Mouse (Mus musculus): ENCODE results near the gene Vmp1. TPM values are rescaled to one million over a fixed set of nuclear protein-coding genes. Genes with fewer than 3 reads are reported as not detected.

The Vmp1 gene
- polyA plus RNA-seq, 1 experiment from 2014 or later = 222 TPM

GRCm38 (mm10) chr11:86543960-86544638 lies 139.5 kb downstream of the Vmp1 start:
- Histone ChIP-seq H3K9ac (ENCODE audit: low read depth, low read length) (peak overlapping the region; percentile 95), H3K9me3 (replicated peaks; ENCODE audit: low read length) (no peaks in the 10 kb centered on the region), H3K27me3 (ENCODE audit: insufficient read depth, low read length) (no peaks in the 10 kb centered on the region), H3K36me3 (ENCODE audit: insufficient read depth, low read length) (no peaks in the 10 kb centered on the region), H3K27ac (peak overlapping the region; percentile 87), H3K4me1 (replicated peaks; ENCODE audit: insufficient read depth, low read length) (0 out of 2 replicates have a peak, but pooled peaks cover 3% of the 10 kb centered on the region), H3K4me3 (replicated peaks; ENCODE audit: low read depth, low read length) (peak overlapping the region; percentile 89), H3K4me2 (ENCODE audit: low read length) (peak overlapping the region; percentile 72)
- ATAC-seq (replicated peaks; ENCODE audit: low FRiP score, low read depth) (peak; percentile 63), DNase-seq (ENCODE audit: low spot score) (peak; percentile 61)
- under 1% methylated on average over 45 of the region's 50 CpGs for WGBS
- TF ChIP-seq CTCF (IDR thresholded peaks at IDR 0.05; ENCODE audit: low read depth) = no peak

- Histone ChIP-seq H3K27ac (no peak overlapping the region), H3K9ac (ENCODE audit: low read depth, low read length) (no peak overlapping the region; the same call in 1 of the 2 replicates), H3K4me3 (replicated peaks; ENCODE audit: low read depth, low read length) (no peak overlapping the region), H3K36me3 (ENCODE audit: insufficient read depth, low read length) (no peaks in the 10 kb centered on the region), H3K9me3 (replicated peaks; ENCODE audit: low read length) (no peaks in the 10 kb centered on the region), H3K4me2 (ENCODE audit: low read length) (peak overlapping the region; percentile 72; the same call in 1 of the 2 replicates), H3K27me3 (ENCODE audit: insufficient read depth, low read length) (no peaks in the 10 kb centered on the region), H3K4me1 (replicated peaks; ENCODE audit: insufficient read depth, low read length) (0 out of 2 replicates have a peak, but pooled peaks cover 3% of the 10 kb centered on the region)
- 85% methylated on average over 1 of the region's 1 CpGs for WGBS
- ATAC-seq (replicated peaks; ENCODE audit: low FRiP score, low read depth) = no peak
- no peak for TF ChIP-seq CTCF (IDR thresholded peaks at IDR 0.05; ENCODE audit: low read depth)
- DNase-seq (ENCODE audit: low spot score) = no peak
Observed at GRCm38 (mm10) chr11:86542851-86543250, 140.8 kb downstream of the Vmp1 start.

GRCm38 (mm10) chr11:86540476-86540845 lies 143.2 kb downstream of the Vmp1 start:
- no peak overlapping the region for H3K4me2 ChIP-seq (ENCODE audit: low read length)
- no peak for TF ChIP-seq CTCF (IDR thresholded peaks at IDR 0.05; ENCODE audit: low read depth)
- no peak overlapping the region for H3K9ac ChIP-seq (ENCODE audit: low read depth, low read length)
- no peak overlapping the region for H3K27ac ChIP-seq
- no peaks in the 10 kb centered on the region for H3K27me3 ChIP-seq (ENCODE audit: insufficient read depth, low read length)
- H3K4me1 ChIP-seq (replicated peaks; ENCODE audit: insufficient read depth, low read length) = 0 out of 2 replicates have a peak, but pooled peaks cover 3% of the 10 kb centered on the region
- H3K9me3 ChIP-seq (replicated peaks; ENCODE audit: low read length) = no peaks in the 10 kb centered on the region
- ATAC-seq (replicated peaks; ENCODE audit: low FRiP score, low read depth) (no peak), DNase-seq (ENCODE audit: low spot score) (no peak)
- H3K4me3 ChIP-seq (replicated peaks; ENCODE audit: low read depth, low read length) = no peak overlapping the region
- no peaks in the 10 kb centered on the region for H3K36me3 ChIP-seq (ENCODE audit: insufficient read depth, low read length)
- WGBS = 88% methylated on average over 2 of the region's 2 CpGs

- WGBS = 76% methylated on average over 6 of the region's 6 CpGs
- H3K9me3 ChIP-seq (replicated peaks; ENCODE audit: low read length) = no peaks in the 10 kb centered on the region
- DNase-seq (ENCODE audit: low spot score) (no peak), ATAC-seq (replicated peaks; ENCODE audit: low FRiP score, low read depth) (no peak)
- no peak for TF ChIP-seq CTCF (IDR thresholded peaks at IDR 0.05; ENCODE audit: low read depth)
- H3K4me1 ChIP-seq (replicated peaks; ENCODE audit: insufficient read depth, low read length) = 0 out of 2 replicates have a peak, but pooled peaks cover 3% of the 10 kb centered on the region
- H3K27me3 ChIP-seq (ENCODE audit: insufficient read depth, low read length) = no peaks in the 10 kb centered on the region
- no peaks in the 10 kb centered on the region for H3K36me3 ChIP-seq (ENCODE audit: insufficient read depth, low read length)
- H3K4me2 ChIP-seq (ENCODE audit: low read length) = no peak overlapping the region
- no peak overlapping the region for H3K27ac ChIP-seq
- no peak overlapping the region for H3K9ac ChIP-seq (ENCODE audit: low read depth, low read length)
- H3K4me3 ChIP-seq (replicated peaks; ENCODE audit: low read depth, low read length) = no peak overlapping the region
Observed at GRCm38 (mm10) chr11:86539716-86540475, 143.7 kb downstream of the Vmp1 start.

GRCm38 (mm10) chr11:86538786-86539185 lies 144.8 kb downstream of the Vmp1 start:
- WGBS = 89% methylated on average over 4 of the region's 4 CpGs
- no peak for TF ChIP-seq CTCF (IDR thresholded peaks at IDR 0.05; ENCODE audit: low read depth)
- no peaks in the 10 kb centered on the region for H3K36me3 ChIP-seq (ENCODE audit: insufficient read depth, low read length)
- H3K9me3 ChIP-seq (replicated peaks; ENCODE audit: low read length) = no peaks in the 10 kb centered on the region
- no peak for ATAC-seq (replicated peaks; ENCODE audit: low FRiP score, low read depth)
- no peaks in the 10 kb centered on the region for H3K27me3 ChIP-seq (ENCODE audit: insufficient read depth, low read length)
- 0 out of 2 replicates have a peak, but pooled peaks cover 3% of the 10 kb centered on the region for H3K4me1 ChIP-seq (replicated peaks; ENCODE audit: insufficient read depth, low read length)
- no peak overlapping the region for H3K4me3 ChIP-seq (replicated peaks; ENCODE audit: low read depth, low read length)
- DNase-seq (ENCODE audit: low spot score) = no peak
- H3K9ac ChIP-seq (ENCODE audit: low read depth, low read length) = no peak overlapping the region
- H3K27ac ChIP-seq = no peak overlapping the region
- no peak overlapping the region for H3K4me2 ChIP-seq (ENCODE audit: low read length)

GRCm38 (mm10) chr11:86534201-86534910 lies 149.3 kb downstream of the Vmp1 start:
- Histone ChIP-seq H3K4me3 (replicated peaks; ENCODE audit: low read depth, low read length) (no peak overlapping the region), H3K27me3 (ENCODE audit: insufficient read depth, low read length) (no peaks in the 10 kb centered on the region), H3K9me3 (replicated peaks; ENCODE audit: low read length) (no peaks in the 10 kb centered on the region), H3K27ac (no peak overlapping the region), H3K36me3 (ENCODE audit: insufficient read depth, low read length) (peaks cover 25% of the 10 kb centered on the region; the same call in 1 of the 2 replicates), H3K9ac (ENCODE audit: low read depth, low read length) (no peak overlapping the region), H3K4me2 (ENCODE audit: low read length) (no peak overlapping the region), H3K4me1 (replicated peaks; ENCODE audit: insufficient read depth, low read length) (no peaks in the 10 kb centered on the region)
- no peak for TF ChIP-seq CTCF (IDR thresholded peaks at IDR 0.05; ENCODE audit: low read depth)
- DNase-seq (ENCODE audit: low spot score) = no peak
- WGBS = 89% methylated on average over 5 of the region's 5 CpGs
- no peak for ATAC-seq (replicated peaks; ENCODE audit: low FRiP score, low read depth)

MicroRNA genes within 50 kb of the gene (microRNA counts, 519-probe panel; counts per million panel counts)
- 6,545 counts per million, percentile 93 among the panel's probes with 10 or more counts for microRNA mmu-miR-21

Small RNA genes within 50 kb of the gene (microRNA-seq; reads per million reads assigned to microRNA genes)
- gene Mir21a = 15,906 reads per million, percentile 96 among the genes with 10 or more reads in this experiment

Other genes starting within 250 kb of the Vmp1 start
- gene Rnft1, start 199.2 kb downstream of the Vmp1 start, polyA plus RNA-seq (2015; fragmentation: Nextera tagmentation; extraction: Ambion mirVana) = 48.3 and 53.3 TPM in 2 replicates
- gene Rps6kb1, start 139.0 kb downstream of the Vmp1 start, polyA plus RNA-seq (2015; fragmentation: Nextera tagmentation; extraction: Ambion mirVana) = 50.8 and 55.8 TPM in 2 replicates
- gene Tubd1, start 138.8 kb downstream of the Vmp1 start, polyA plus RNA-seq (2015; fragmentation: Nextera tagmentation; extraction: Ambion mirVana) = 8.4 and 8.5 TPM in 2 replicates
- gene Ptrh2, start 149 bp upstream of the Vmp1 start, polyA plus RNA-seq (2015; fragmentation: Nextera tagmentation; extraction: Ambion mirVana) = 28.6 and 31.2 TPM in 2 replicates
- 113 and 120 TPM in 2 replicates for gene Cltc, start 73.7 kb upstream of the Vmp1 start, polyA plus RNA-seq (2015; fragmentation: Nextera tagmentation; extraction: Ambion mirVana)
- gene Dhx40, start 123.9 kb upstream of the Vmp1 start, polyA plus RNA-seq (2015; fragmentation: Nextera tagmentation; extraction: Ambion mirVana) = 30.7 and 33.3 TPM in 2 replicates

Measured in kidney, postnatal 0 days (tissue).